Mouse (Mus musculus): ENCODE data around the gene Slc35d2. TPM values are rescaled to one million over a fixed set of nuclear protein-coding genes. Genes with fewer than 3 reads are reported as not detected.

The Slc35d2 gene
- total and polyA plus RNA-seq, 2 experiments, result 33.7 to 48.8 TPM

GRCm38 (mm10) chr13:64100186-64100585 lies 29.0 kb downstream of the Slc35d2 start:
- H3K4me1 ChIP-seq (ENCODE audit: control insufficient read depth, insufficient read depth, low read length), result peaks cover 16% of the 10 kb centered on the region
- peak; percentile 17; the same call in 1 of the 2 replicates for TF ChIP-seq CTCF (IDR thresholded peaks at IDR 0.05; ENCODE audit: low read depth, low read length)
- TF ChIP-seq POLR2A (IDR thresholded peaks at IDR 0.05; ENCODE audit: extremely low read depth, insufficient read depth, low read length), result no peak
- H3K9ac ChIP-seq (ENCODE audit: low read depth, low read length), result no peak overlapping the region
- H3K36me3 ChIP-seq (ENCODE audit: control insufficient read depth, insufficient read depth, low read length), result peaks cover 68% of the 10 kb centered on the region
- H3K27me3 ChIP-seq (ENCODE audit: control insufficient read depth, insufficient read depth, low read length), result no peaks in the 10 kb centered on the region
- peak; percentile 40 for DNase-seq (ENCODE audit: extremely low read depth, low read depth, low spot score)
- WGBS, result 75% methylated on average over 3 of the region's 3 CpGs
- no peak overlapping the region for H3K4me3 ChIP-seq (ENCODE audit: insufficient read depth, low read depth, low read length)
- no peak overlapping the region for H3K27ac ChIP-seq (replicated peaks; ENCODE audit: insufficient read depth, low read depth, low read length)
- H3K79me2 ChIP-seq (ENCODE audit: control insufficient read depth, insufficient read depth, low read length), result no peaks in the 10 kb centered on the region; the same call in 1 of the 2 replicates

- 88% methylated on average over 9 of the region's 9 CpGs for WGBS
- DNase-seq (ENCODE audit: extremely low read depth, low read depth, low spot score), result no peak
- H3K27ac ChIP-seq (replicated peaks; ENCODE audit: insufficient read depth, low read depth, low read length), result no peak overlapping the region
- no peaks in the 10 kb centered on the region for H3K27me3 ChIP-seq (ENCODE audit: control insufficient read depth, insufficient read depth, low read length)
- peaks cover 57% of the 10 kb centered on the region for H3K36me3 ChIP-seq (ENCODE audit: control insufficient read depth, insufficient read depth, low read length)
- H3K79me2 ChIP-seq (ENCODE audit: control insufficient read depth, insufficient read depth, low read length), result no peaks in the 10 kb centered on the region
- no peak overlapping the region for H3K9ac ChIP-seq (ENCODE audit: low read depth, low read length)
- peaks cover 8% of the 10 kb centered on the region for H3K4me1 ChIP-seq (ENCODE audit: control insufficient read depth, insufficient read depth, low read length)
- TF ChIP-seq CTCF (IDR thresholded peaks at IDR 0.05; ENCODE audit: low read depth, low read length) (peak; percentile 58; the same call in 1 of the 2 replicates), POLR2A (IDR thresholded peaks at IDR 0.05; ENCODE audit: extremely low read depth, insufficient read depth, low read length) (no peak)
- H3K4me3 ChIP-seq (ENCODE audit: insufficient read depth, low read depth, low read length), result no peak overlapping the region
Observed at GRCm38 (mm10) chr13:64098992-64099391, 30.2 kb downstream of the Slc35d2 start.

GRCm38 (mm10) chr13:64093341-64093740 lies 35.8 kb downstream of the Slc35d2 start:
- H3K36me3 ChIP-seq (ENCODE audit: control insufficient read depth, insufficient read depth, low read length), result peaks cover 19% of the 10 kb centered on the region
- H3K27ac ChIP-seq (replicated peaks; ENCODE audit: insufficient read depth, low read depth, low read length), result no peak overlapping the region
- H3K79me2 ChIP-seq (ENCODE audit: control insufficient read depth, insufficient read depth, low read length), result no peaks in the 10 kb centered on the region
- WGBS, result 0% methylated on average over 1 of the region's 1 CpGs
- no peak for TF ChIP-seq POLR2A (IDR thresholded peaks at IDR 0.05; ENCODE audit: extremely low read depth, insufficient read depth, low read length)
- TF ChIP-seq CTCF (IDR thresholded peaks at IDR 0.05; ENCODE audit: low read depth, low read length), result peak; percentile 59
- no peak overlapping the region for H3K9ac ChIP-seq (ENCODE audit: low read depth, low read length)
- H3K4me3 ChIP-seq (ENCODE audit: insufficient read depth, low read depth, low read length), result no peak overlapping the region
- peak; percentile 66 for DNase-seq (ENCODE audit: extremely low read depth, low read depth, low spot score)
- H3K27me3 ChIP-seq (ENCODE audit: control insufficient read depth, insufficient read depth, low read length), result no peaks in the 10 kb centered on the region
- H3K4me1 ChIP-seq (ENCODE audit: control insufficient read depth, insufficient read depth, low read length), result peaks cover 4% of the 10 kb centered on the region; the same call in 1 of the 2 replicates

GRCm38 (mm10) chr13:64092752-64093151 lies 36.4 kb downstream of the Slc35d2 start:
- H3K36me3 ChIP-seq (ENCODE audit: control insufficient read depth, insufficient read depth, low read length), result peaks cover 13% of the 10 kb centered on the region
- no peak overlapping the region for H3K4me3 ChIP-seq (ENCODE audit: insufficient read depth, low read depth, low read length)
- TF ChIP-seq CTCF (IDR thresholded peaks at IDR 0.05; ENCODE audit: low read depth, low read length) (no peak), POLR2A (IDR thresholded peaks at IDR 0.05; ENCODE audit: extremely low read depth, insufficient read depth, low read length) (no peak)
- no peak overlapping the region for H3K9ac ChIP-seq (ENCODE audit: low read depth, low read length)
- H3K79me2 ChIP-seq (ENCODE audit: control insufficient read depth, insufficient read depth, low read length), result no peaks in the 10 kb centered on the region
- H3K27ac ChIP-seq (replicated peaks; ENCODE audit: insufficient read depth, low read depth, low read length), result no peak overlapping the region
- 78% methylated on average over 6 of the region's 6 CpGs for WGBS
- no peaks in the 10 kb centered on the region for H3K27me3 ChIP-seq (ENCODE audit: control insufficient read depth, insufficient read depth, low read length)
- DNase-seq (ENCODE audit: extremely low read depth, low read depth, low spot score), result no peak
- peaks cover 4% of the 10 kb centered on the region; the same call in 1 of the 2 replicates for H3K4me1 ChIP-seq (ENCODE audit: control insufficient read depth, insufficient read depth, low read length)

GRCm38 (mm10) chr13:64092141-64092540 lies 37.0 kb downstream of the Slc35d2 start:
- peaks cover 4% of the 10 kb centered on the region; the same call in 1 of the 2 replicates for H3K4me1 ChIP-seq (ENCODE audit: control insufficient read depth, insufficient read depth, low read length)
- no peak overlapping the region for H3K9ac ChIP-seq (ENCODE audit: low read depth, low read length)
- H3K36me3 ChIP-seq (ENCODE audit: control insufficient read depth, insufficient read depth, low read length), result peaks cover 7% of the 10 kb centered on the region
- no peaks in the 10 kb centered on the region for H3K27me3 ChIP-seq (ENCODE audit: control insufficient read depth, insufficient read depth, low read length)
- no peak for DNase-seq (ENCODE audit: extremely low read depth, low read depth, low spot score)
- no peak overlapping the region for H3K27ac ChIP-seq (replicated peaks; ENCODE audit: insufficient read depth, low read depth, low read length)
- 82% methylated on average over 3 of the region's 3 CpGs for WGBS
- TF ChIP-seq CTCF (IDR thresholded peaks at IDR 0.05; ENCODE audit: low read depth, low read length) (no peak), POLR2A (IDR thresholded peaks at IDR 0.05; ENCODE audit: extremely low read depth, insufficient read depth, low read length) (no peak)
- no peak overlapping the region for H3K4me3 ChIP-seq (ENCODE audit: insufficient read depth, low read depth, low read length)
- no peaks in the 10 kb centered on the region for H3K79me2 ChIP-seq (ENCODE audit: control insufficient read depth, insufficient read depth, low read length)

GRCm38 (mm10) chr13:64091006-64091405 lies 38.2 kb downstream of the Slc35d2 start:
- Histone ChIP-seq H3K79me2 (ENCODE audit: control insufficient read depth, insufficient read depth, low read length) (no peaks in the 10 kb centered on the region), H3K4me1 (ENCODE audit: control insufficient read depth, insufficient read depth, low read length) (peaks cover 4% of the 10 kb centered on the region; the same call in 1 of the 2 replicates), H3K27ac (replicated peaks; ENCODE audit: insufficient read depth, low read depth, low read length) (no peak overlapping the region), H3K9ac (ENCODE audit: low read depth, low read length) (no peak overlapping the region), H3K27me3 (ENCODE audit: control insufficient read depth, insufficient read depth, low read length) (no peaks in the 10 kb centered on the region), H3K36me3 (ENCODE audit: control insufficient read depth, insufficient read depth, low read length) (no peaks in the 10 kb centered on the region), H3K4me3 (ENCODE audit: insufficient read depth, low read depth, low read length) (no peak overlapping the region)
- no peak for DNase-seq (ENCODE audit: extremely low read depth, low read depth, low spot score)
- no peak for TF ChIP-seq CTCF (IDR thresholded peaks at IDR 0.05; ENCODE audit: low read depth, low read length)
- WGBS, result 72% methylated on average over 7 of the region's 7 CpGs

Measured in liver, adult 2 months (tissue).